Mouse (Mus musculus) heart, postnatal 36 days (tissue): ENCODE measurements around the gene Agtpbp1. TPM values are rescaled to one million over a fixed set of nuclear protein-coding genes. Genes with fewer than 3 reads are reported as not detected.

Experiments used
- DNase-seq, 2 experiments: peaks; one replicate each; pipeline ENCODE4 v3.0.0; 2021 to 2022
- intact Hi-C: fragments of 180-260 bp; cut with DNase I; formaldehyde crosslinking; loops from one replicate; pipeline ENCODE4 v1.15.1; 2025
- total RNA-seq, 2 experiments: library from RNA; stranded (reverse); gene quantifications; 2 replicates each; pipeline ENCODE4 v1.2.3; 2021

The Agtpbp1 gene
- total RNA-seq, 2 experiments from 2014 or later = 171 to 184 TPM

- no peak for DNase-seq
- intact Hi-C loops = no loop called here
Measured at GRCm38 (mm10) chr13:59536631-59537030, 48.4 kb downstream of the Agtpbp1 start.

- intact Hi-C loops = no loop called here
- DNase-seq = no peak
Measured at GRCm38 (mm10) chr13:59535746-59536145, 49.3 kb downstream of the Agtpbp1 start.

- intact Hi-C loops = no loop called here
- no peak for DNase-seq
Measured at GRCm38 (mm10) chr13:59534301-59534700, 50.7 kb downstream of the Agtpbp1 start.

GRCm38 (mm10) chr13:59533331-59533730, 51.7 kb downstream of the Agtpbp1 start:
- intact Hi-C loops = no loop called here
- no peak for DNase-seq

GRCm38 (mm10) chr13:59531203-59531602, 53.8 kb downstream of the Agtpbp1 start:
- intact Hi-C loops = no loop called here
- DNase-seq = no peak

- no peak for DNase-seq
- intact Hi-C loops = no loop called here
Measured at GRCm38 (mm10) chr13:59530491-59530890, 54.5 kb downstream of the Agtpbp1 start.

- intact Hi-C loops = no loop called here
- no peak for DNase-seq
Measured at GRCm38 (mm10) chr13:59521271-59522064, 63.6 kb downstream of the Agtpbp1 start.

- intact Hi-C loops = no loop called here
- no peak for DNase-seq
Measured at GRCm38 (mm10) chr13:59520834-59521233, 64.2 kb downstream of the Agtpbp1 start.

GRCm38 (mm10) chr13:59519479-59519878, 65.5 kb downstream of the Agtpbp1 start:
- intact Hi-C loops = loop anchor here (5.0 kb wide), 1 partner anchor 208 kb away; no protein-coding TSS in a partner anchor
- no peak for DNase-seq

GRCm38 (mm10) chr13:59518016-59518415, 67.0 kb downstream of the Agtpbp1 start:
- no peak for DNase-seq
- intact Hi-C loops = loop anchor here (5.0 kb wide), 1 partner anchor 209 kb away; no protein-coding TSS in a partner anchor

GRCm38 (mm10) chr13:59515074-59515473, 70.0 kb downstream of the Agtpbp1 start:
- intact Hi-C loops = loop anchor here (2.0 to 5.0 kb wide), 2 partner anchors 68 to 212 kb away; no protein-coding TSS in a partner anchor

GRCm38 (mm10) chr13:59509644-59510366, 75.2 kb downstream of the Agtpbp1 start:
- no peak for DNase-seq
- intact Hi-C loops = no loop called here

More at GRCm38 (mm10) chr13:59515074-59515473, 70.0 kb downstream of the Agtpbp1 start:
- peak; percentile 40 to 58 for DNase-seq

GRCm38 (mm10) chr13:59508584-59508983, 76.4 kb downstream of the Agtpbp1 start:
- intact Hi-C loops = no loop called here
- DNase-seq = no peak

- intact Hi-C loops = no loop called here
- no peak for DNase-seq
Measured at GRCm38 (mm10) chr13:59506450-59506849, 78.6 kb downstream of the Agtpbp1 start.

- intact Hi-C loops = no loop called here
- DNase-seq = no peak
Measured at GRCm38 (mm10) chr13:59505867-59506266, 79.2 kb downstream of the Agtpbp1 start.

- intact Hi-C loops = no loop called here
- DNase-seq = no peak
Measured at GRCm38 (mm10) chr13:59503581-59503980, 81.4 kb downstream of the Agtpbp1 start.

- DNase-seq = no peak
- intact Hi-C loops = no loop called here
Measured at GRCm38 (mm10) chr13:59499831-59500230, 85.2 kb downstream of the Agtpbp1 start.

GRCm38 (mm10) chr13:59499374-59499773, 85.7 kb downstream of the Agtpbp1 start:
- peak; percentile 58 to 67 for DNase-seq
- intact Hi-C loops = no loop called here

- no peak for DNase-seq
- intact Hi-C loops = no loop called here
Measured at GRCm38 (mm10) chr13:59498191-59498590, 86.8 kb downstream of the Agtpbp1 start.

- intact Hi-C loops = no loop called here
- DNase-seq = no peak
Measured at GRCm38 (mm10) chr13:59495839-59496238, 89.2 kb downstream of the Agtpbp1 start.

- no peak for DNase-seq
- intact Hi-C loops = no loop called here
Measured at GRCm38 (mm10) chr13:59494619-59495262, 90.3 kb downstream of the Agtpbp1 start.
